Mouse (Mus musculus) small intestine, adult 2 months (tissue): Measurements from ENCODE around the gene Lamtor2.

Experiments
- CTCF ChIP-seq: fragments of 200-500 bp; IDR thresholded peaks from 2 replicates; pipeline ENCODE4 v1.5.1; 2012; ENCODE audit warnings: low read depth, mild to moderate bottlenecking, control low read depth, inconsistent platforms, low read length, moderate library complexity, mixed read lengths; ENCODE audit not compliant: insufficient replicate concordance, insufficient read length; ENCODE audit errors: extremely low read depth
- POLR2A ChIP-seq: fragments of 200-500 bp; IDR thresholded peaks from 2 replicates; pipeline ENCODE4 v1.6.1; 2012; ENCODE audit warnings: low read depth, mild to moderate bottlenecking, control low read depth, inconsistent platforms, low read length, moderate library complexity

GRCm38 (mm10) chr3:88530082-88530864 lies 22.6 kb downstream of the Lamtor2 start:
- TF ChIP-seq CTCF (no peak), POLR2A (no peak)
